Mouse (Mus musculus): ENCODE measurements around the gene Tgfb3.

Gene Tgfb3

DNA sequence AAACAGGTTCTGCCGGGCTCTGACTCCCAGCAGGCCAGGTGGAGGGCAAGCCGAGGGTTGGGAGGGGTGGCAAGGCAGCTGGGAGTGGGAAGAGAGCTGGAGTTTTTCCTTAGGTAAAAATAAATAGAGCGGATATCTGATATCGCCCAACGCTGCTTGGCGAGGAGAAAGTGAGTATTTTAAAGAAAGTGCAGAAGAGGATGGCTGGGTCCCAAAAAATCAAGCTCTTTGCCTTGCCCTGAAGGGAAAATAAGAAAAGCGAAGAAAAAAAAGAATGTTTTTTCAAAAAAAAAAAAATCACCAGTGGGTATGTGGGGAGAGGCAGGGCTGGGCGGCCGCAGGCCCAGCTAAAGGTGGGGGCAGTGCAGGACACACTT lies 677 bp downstream of the Tgfb3 start:
- DNase-seq: no peak

DNA sequence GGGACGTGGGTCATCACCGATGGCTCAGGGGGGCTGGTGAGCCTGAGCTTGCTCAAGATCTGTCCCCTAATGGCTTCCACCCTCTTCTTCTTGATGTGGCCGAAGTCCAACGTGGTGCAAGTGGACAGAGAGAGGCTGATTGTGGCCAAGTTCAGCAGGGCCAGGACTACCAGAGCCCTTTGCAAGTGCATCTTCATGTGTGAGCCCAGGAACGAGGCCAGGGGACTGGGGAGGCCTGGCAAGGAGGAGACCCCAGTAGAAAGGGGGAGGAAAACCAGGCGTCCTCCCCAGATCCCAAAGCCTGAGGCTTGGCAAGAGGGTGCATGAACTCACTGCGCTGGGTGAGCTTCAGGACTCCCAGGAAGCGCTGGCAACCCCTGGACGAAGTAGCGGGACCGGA lies 1.1 kb downstream of the Tgfb3 start:
- DNase-seq: peak; percentile 64 to 75

DNA sequence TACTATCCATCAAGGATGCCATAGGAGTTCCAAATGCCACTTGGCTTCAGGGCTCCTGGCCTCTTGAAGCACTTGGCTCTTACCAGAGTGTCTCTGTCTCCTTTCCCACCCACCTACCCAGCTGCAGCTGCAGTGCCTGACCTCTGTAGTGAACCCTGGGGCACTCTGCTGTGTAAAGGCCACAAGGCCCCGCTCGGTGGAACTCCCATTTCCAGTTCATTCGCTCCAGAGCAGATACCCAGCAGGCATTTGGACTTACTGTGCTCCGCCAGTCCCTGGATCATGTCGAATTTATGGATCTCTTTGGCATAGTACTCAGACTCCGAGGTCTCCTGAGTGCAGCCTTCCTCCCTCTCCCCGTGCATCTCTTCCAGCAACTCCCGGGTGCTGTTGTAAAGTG lies 1.5 kb downstream of the Tgfb3 start:
- peak; percentile 34 to 45 for DNase-seq

DNA sequence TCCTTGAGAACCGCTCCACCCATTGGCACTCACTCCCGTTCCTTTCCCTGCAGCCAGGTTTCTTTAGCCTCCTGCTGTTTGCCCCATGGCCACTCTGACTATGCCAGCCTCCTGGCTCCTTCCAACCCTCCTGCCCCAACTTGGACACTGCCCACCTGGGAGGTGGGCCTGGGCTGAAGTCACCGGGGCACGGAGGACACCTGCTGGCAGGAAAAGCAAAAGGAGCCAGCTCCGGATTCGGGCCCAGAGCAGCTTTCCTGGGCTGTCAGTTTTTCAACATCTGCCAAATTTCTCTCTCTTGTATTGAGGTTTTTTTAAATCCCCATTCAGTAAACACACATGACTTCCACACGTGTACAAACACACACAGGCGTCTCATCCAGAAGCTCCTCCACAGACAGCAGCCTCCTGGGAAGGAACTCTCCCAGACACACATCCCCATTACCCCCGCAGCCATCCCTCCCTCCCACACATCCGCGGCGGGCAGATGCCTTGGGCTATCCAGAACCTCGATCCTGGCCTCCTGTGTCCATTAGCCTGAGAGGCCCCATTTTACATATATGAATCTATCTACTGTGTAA lies 2.4 kb downstream of the Tgfb3 start:
- peak; percentile 69 to 77 for DNase-seq

DNA sequence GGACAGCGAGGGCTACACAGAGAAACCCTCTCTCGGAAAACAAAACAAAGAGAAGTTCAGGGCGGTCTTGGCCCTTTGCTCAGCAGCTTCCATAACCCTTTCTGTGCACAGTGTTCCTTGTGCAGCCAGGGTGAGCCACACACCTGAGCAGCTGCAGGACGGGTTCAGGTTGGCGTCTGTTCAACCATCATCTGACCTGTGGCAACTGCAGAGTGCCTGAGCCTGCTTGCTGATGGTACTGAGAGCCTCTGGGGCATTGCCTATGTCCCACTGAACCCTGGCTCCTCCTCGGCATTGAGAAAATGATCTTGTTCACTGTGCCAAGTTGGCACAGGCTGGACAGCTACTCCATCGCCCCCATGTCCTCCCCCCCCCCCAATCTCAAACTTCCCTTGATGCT lies 3.5 kb downstream of the Tgfb3 start:
- no peak for DNase-seq

DNA sequence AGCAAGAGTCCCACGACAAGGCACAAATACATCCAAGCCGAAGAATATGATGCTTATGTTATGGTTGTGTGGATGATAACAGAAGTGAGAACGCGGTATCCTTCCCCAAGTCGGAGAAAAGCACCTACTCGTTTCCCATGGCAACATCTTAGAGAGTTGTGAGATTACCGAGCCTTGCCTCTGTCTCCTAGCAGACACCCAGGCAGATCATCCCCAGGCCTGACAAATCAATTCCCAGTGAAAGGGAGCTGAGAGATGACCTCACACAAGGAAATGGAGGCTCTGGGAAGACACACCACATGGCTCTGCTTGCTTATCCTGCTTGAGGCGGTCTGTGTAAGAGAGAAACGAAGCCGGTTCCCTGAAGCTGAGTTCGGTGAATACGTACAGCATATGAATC lies 4.2 kb downstream of the Tgfb3 start:
- no peak for DNase-seq

DNA sequence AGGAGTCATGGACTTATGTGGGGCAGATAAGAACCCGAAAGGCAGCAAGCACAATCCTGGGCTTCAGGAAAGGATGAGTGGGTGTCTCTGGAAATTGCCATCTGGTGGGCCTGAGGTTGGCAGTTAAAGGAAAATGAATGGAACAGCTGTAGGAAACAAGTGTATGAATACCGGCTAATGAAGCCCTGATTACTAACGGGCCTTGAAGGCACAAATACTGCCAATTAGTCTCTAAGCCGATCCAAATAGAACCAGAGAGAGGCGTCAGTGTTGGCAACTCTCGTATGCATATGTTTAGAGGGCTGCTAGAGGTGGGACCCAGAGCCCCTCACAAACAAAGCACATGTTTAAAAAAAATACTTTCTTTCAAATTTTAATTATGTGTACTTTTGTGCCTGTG lies 7.4 kb downstream of the Tgfb3 start:
- peak in 1 of 2 experiments; percentile 17 for DNase-seq

DNA sequence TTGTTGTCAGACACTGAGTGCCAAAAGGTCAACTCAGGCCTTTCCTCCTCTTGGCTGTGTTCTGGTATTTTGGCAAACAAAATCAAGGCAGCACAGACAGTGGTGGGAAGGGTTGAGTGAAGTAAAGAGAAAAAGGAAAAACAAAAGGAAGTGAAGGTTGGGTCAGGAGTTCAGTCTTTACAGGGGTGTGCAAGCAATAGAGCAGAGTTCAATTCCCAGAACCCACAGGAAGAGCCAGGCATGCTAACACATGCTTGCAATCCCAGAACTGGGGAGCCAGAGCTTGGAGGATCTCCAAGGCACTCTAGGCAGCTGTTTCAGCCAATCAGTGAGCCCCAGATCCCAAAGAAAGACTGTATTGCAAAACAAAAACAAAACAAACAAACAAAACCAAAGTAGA lies 14.0 kb downstream of the Tgfb3 start:
- no peak for DNase-seq

DNA sequence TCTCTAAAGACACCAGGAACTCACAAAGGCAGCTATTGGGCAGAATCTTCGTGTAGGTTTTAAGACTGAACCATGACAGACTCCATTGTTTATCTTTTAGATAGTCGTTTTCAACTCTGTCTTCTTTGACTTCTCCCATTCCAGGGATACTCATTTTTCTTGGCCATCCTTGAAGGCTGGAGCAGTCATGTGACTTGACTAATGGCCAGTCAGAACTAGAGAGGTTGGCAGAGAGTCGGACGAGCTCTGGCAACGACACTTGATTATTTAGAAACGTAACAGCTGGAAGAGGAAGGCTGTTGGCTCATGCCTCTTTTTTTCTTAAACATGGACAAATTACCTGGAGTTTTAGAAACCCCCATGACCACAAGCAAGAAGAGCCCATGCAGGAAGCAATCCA lies 19.5 kb downstream of the Tgfb3 start:
- DNase-seq: peak; percentile 41 to 43

DNA sequence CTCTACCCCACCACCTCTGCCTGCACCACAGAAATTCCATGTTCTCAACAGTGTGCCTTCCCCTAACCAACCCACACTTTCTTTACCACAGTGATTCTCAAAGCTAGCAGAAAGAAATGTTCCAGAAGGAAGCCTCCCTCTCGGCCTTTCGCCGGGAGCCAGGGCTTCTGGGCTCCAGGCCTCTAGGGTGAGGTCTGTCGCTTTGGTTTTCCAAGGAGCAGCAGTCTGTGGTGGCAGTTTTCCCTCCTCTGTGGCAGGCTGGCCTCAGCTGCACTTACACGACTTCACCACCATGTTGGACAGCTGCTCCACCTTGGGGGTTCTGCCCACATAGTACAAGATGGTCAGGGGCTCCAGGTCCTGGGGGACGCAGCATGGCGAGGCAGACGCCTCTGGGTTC lies 21.3 kb downstream of the Tgfb3 start:
- peak; percentile 73 to 74 for DNase-seq

DNA sequence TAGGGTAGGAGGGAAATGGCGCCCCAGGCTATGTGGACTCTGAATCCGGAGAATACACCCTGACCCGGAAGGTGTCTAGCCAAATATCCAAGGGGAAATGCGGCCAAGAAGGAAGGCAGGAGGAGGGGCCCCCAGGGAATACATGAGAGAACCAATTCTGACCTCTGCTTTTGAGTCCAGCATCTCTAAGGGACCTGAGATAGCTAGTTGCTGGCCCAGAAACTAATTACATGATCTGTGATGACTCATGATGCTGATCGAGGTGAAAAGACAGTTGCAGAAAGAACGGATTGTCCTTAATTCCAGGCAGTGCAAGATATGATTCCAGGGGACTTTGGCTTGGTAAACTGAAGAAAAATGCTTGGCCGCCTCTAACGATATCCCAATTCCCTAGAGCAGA lies 21.9 kb downstream of the Tgfb3 start:
- peak; percentile 30 to 31 for DNase-seq

DNA sequence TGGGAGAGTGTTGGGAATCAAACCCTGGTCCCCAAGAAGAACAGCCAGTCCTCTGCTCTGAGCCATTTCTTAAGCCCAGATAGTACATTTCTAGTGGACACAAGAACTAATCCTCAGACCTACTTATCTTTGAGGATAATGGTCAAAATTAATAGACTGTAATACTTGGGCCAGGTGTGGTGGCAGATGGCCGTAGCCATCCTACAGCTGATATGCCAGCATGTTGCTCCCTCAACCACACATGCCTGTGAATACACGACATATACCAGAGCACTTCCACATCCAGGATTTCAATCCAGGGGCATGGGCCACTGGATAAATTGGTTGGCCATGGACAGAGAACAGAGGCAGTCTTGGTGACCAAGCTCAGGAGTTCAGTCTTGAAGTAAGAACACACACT lies 23.5 kb downstream of the Tgfb3 start:
- DNase-seq: peak; percentile 40 to 55

DNA sequence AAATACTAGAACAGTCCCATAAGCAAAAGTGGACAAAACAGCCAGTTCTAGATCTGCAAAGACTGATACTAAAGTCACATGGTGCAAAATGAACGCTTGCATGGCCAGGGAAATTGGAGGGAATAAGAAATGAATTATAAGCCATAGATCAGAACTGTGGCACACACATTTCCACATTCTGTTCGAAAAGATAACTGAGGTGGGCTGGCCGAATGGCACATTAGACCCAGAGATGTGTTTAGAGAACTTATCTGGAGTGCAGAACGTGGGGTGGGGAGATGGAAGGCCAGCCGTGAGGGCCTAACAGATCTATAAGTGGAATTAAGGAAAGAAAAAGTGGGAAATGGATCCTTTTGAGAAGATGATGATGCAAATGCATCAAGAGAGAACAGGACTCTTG lies 27.4 kb downstream of the Tgfb3 start:
- DNase-seq: no peak

DNA sequence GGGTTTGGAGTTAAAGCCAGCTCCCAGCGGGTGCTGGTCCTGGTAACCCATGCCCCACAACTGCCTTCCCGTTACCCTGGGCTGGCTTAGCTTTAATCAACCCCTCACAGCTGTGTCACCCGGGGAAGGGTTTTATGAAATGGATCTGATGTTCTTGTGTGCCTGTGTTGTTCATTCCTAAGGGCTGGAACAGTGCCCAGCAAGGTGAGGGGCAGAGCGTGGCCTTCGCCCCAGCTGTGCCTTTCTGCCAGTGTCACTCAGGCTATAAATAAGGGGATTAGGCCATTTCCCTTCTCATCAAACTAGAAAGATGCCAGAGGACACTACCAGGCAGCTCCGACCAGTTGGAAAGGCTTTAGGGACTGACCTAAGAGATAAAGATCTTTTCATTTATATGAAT lies 29.0 kb downstream of the Tgfb3 start:
- no peak for DNase-seq

DNA sequence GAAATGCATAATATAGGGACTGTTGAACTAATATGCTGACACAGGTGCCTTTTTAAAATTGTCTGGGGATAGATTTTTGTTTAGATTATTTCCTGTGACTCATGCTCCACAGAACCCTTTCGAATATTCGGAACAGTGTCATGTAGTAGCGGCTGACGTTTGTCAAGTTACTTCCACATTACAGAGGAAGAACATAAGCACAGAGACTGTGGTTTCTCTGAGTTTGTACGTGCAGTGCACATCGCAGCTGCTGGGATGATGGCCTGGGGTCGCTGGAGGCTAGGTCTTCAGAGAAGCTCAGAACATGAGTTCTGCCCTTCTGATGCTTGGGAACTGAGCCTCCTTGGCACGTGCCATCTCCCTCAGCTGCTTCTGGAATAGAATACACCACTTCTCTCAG lies 31.5 kb downstream of the Tgfb3 start:
- DNase-seq: no peak

DNA sequence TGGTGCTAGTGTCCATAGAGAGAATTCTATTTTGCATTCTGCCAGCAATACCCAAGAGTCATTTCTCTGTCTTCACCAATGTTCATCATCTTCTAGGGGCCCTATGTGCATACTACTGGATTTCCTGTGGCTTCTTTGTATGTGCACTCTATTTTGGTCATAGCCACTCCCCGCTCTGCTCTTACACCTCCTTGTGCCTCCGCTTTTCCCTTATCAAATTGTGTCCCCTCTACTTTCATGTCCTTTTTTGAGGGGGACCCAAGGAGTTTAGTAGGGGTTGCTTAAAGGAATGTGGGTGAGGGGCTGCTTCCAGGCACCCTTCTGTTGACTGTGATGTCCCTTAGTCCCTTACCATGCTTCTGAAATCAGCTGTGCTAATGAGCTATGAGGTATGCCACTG lies 32.1 kb downstream of the Tgfb3 start:
- DNase-seq: no peak

DNA sequence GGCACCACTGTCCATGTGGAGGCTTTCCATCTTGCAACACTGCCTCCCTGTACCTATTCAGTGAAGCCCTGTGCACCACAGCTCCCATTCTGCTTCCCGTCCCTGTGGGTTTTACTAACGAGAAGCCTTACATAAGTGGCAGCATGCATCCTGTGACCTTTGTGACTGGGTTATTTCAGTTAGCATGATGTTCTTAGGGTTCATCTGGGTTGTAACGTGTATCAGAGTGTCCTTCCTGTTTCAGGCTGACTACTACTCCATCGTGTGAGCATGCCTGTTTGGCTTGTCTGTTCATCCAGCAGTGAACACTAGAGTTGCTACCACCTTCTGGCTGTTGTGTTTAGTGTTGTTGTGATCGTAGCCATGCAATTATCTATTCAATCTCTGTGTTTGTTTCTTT lies 32.7 kb downstream of the Tgfb3 start:
- no peak for DNase-seq

DNA sequence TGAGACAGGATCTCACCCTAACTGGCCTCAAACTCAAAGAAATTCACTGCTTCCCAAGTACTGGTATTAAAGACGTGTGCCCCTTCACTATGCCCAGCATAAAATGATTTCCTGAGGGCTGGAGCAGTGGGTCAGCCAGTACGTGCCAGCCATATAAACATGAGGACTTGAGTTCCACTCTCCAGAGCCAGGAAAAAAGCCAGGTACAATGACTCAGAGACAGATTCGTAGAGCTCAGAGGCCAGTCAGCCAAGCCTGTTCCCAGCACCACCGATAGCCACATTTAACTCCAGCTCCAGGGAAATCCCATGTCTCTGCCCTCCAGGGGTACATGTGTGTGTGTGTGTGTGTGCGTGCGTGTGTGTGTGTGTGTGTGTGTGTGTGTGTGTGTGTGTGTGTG lies 39.1 kb downstream of the Tgfb3 start:
- DNase-seq: no peak

DNA sequence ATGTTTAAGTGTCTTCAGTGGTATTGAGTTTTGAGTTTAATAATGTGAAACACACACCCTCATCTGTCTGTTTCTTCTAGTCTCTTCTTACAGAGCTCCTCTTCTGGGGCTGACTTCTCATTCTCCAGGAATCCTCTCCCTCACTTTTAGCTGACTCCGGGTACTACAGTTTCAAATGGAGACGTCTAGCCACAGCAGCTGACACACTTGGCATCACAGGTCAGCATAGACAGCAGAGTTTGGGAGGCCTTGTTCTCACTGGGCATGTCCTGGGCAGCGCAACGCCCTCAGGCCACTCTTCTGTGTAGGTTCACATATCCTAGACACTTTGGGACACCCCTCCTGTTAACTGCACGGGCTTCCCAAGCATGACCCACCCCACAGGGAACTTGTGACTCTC lies 39.8 kb downstream of the Tgfb3 start:
- no peak for DNase-seq

DNA sequence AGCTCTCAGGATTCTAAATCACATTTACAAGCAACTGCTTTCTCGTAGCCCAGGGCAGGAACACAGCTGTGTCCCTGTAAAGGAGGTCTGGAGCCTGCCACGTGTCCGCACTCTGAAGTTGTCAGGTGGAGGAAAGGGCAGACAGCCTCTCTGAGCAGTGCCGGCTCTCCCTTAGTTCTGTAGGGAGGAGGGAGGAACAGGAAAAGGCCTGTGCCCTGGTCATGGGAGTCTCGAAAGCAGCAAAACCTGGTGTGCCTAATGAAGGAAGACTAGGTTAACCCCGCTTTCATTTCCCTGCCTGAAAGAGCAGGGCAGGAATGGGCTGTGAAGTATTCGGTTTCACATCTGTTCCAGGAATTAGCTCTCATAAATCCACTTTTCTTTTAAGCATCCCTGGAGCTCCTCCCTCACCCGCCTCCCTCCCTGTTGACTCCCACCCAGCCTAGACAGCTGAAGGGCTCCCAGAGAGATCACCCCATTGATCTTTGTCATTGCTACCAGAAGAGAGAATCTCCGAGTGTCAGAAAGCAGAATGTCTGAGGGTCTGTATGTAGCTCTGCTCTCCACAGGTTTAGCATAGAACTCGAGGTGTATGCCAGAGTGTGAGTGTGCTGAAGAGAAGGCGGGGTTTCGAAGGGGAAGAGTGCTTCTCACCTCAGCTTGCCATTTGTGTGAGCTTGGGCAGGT lies 41.5 kb downstream of the Tgfb3 start:
- DNase-seq: no peak

DNA sequence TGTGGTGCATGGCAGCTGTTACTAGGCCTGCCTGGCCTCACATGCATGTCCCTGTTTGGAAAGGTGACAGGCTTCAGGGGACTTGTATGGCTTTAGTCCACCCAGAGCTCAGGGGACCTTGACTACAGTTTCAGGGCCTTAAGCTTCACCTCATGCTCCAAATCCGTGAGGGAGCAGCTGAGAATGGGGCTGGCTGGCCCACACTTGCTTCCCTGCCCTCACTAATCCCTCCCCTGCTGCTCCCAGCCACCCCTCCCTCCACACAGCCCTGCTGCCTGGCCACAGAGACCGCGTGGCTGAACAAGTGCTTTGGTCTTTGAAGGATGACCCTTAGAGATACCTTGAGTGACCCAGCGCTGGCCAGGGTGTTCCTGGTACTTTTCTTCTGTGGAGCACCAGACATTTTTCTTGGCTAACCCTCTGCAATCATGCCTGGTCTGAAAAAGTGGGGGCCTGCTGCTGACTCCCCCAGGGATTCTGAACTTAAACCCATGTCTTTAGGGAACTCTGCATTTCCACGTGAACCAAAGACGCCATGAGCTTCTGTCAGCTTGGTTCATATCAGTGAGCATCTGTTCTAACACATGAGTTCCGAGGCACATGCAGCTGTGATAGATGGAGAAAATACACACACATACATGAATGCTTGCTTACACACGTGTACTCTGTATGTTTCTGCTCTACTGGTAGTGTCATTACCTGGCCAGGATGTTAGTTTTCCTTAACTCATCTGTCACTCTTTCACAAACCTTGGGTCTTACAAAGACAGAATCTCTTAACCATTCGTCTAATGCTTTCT lies 42.3 kb downstream of the Tgfb3 start:
- peak; percentile 52 to 70 for DNase-seq

DNA sequence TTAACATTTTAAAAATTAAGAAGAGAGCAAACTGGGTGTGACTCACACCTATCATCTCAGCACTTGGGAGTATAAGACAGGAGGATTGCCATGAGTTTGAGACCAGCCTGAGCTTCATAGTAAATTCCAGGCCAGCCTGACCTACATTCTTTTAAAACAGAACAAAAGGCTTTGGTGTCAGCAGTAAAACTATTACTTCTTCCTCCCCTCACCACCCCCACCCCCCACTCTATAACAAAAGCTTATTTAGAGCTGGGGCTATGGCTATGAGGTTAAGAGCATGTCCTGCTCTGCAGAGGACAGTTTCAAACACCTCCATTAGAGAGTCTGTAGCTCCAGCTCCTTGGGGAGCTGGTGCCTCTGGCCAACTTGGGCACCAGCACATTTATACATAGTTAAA lies 43.3 kb downstream of the Tgfb3 start:
- no peak for DNase-seq

DNA sequence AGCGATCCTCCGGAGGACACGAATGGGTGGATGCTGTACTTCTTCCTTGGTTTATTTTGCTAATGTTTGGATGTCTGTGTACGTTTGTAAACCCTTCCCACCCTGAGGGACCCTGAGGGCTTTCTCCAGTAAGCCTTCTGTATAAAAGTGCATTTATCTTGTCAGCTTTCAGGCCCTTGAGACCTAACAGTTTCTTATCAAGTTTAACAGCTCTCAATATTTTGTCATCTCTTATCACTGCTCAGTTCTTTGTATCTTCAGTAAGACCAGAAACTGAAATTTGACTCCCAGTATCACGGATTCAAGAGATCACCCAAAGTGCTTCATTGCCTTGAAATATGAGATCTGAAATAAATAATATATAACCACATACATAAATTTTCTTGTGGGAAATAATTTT lies 47.9 kb downstream of the Tgfb3 start:
- no peak for DNase-seq

DNA sequence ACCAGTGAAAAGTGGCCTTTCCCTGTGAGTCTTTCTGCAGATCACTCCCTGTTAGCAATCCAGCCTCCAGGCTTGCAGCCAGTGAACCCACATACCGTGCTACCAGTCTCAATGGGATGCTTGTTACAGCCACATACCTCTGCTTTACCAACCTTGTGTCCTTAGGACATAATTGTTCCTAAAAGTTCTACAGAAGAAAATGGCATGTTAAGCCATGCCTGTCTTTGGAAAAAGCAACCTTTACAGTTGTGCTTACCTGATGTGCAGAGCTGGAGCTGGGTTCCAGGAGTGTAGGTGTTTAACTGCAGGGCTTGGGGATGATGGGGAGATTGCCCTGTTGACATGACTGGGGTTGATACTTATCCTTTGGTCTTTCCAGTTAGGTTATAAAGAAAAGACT lies 51.1 kb downstream of the Tgfb3 start:
- no peak for DNase-seq
